Mouse (Mus musculus): ENCODE data around the gene B130006D01Rik. TPM values are rescaled to one million over a fixed set of nuclear protein-coding genes. Genes with fewer than 3 reads are reported as not detected.

B130006D01Rik gene
- total and polyA plus RNA-seq, 2 experiments: 0.10 to 1.0 TPM

- Histone ChIP-seq H3K4me1 (ENCODE audit: control insufficient read depth, insufficient read depth, low read length) (peaks cover 19% of the 10 kb centered on the region), H3K27me3 (ENCODE audit: control insufficient read depth, insufficient read depth, low read length) (no peaks in the 10 kb centered on the region), H3K79me2 (ENCODE audit: control insufficient read depth, insufficient read depth, low read length) (peaks cover 35% of the 10 kb centered on the region), H3K9ac (ENCODE audit: low read depth, low read length) (no peak overlapping the region), H3K27ac (replicated peaks; ENCODE audit: insufficient read depth, low read depth, low read length) (peak overlapping the region; percentile 18; the same call in 1 of the 2 replicates), H3K36me3 (ENCODE audit: control insufficient read depth, insufficient read depth, low read length) (no peaks in the 10 kb centered on the region), H3K4me3 (ENCODE audit: insufficient read depth, low read depth, low read length) (no peak overlapping the region)
- TF ChIP-seq POLR2A (IDR thresholded peaks at IDR 0.05; ENCODE audit: extremely low read depth, insufficient read depth, low read length): no peak
- no peak for TF ChIP-seq CTCF (IDR thresholded peaks at IDR 0.05; ENCODE audit: low read depth, low read length)
- 65% methylated on average over 12 of the region's 12 CpGs for WGBS
- DNase-seq (ENCODE audit: extremely low read depth, low read depth, low spot score): peak; percentile 26
Observed at GRCm38 (mm10) chr11:95728916-95729907, 5.8 kb downstream of the B130006D01Rik start.

DNA sequence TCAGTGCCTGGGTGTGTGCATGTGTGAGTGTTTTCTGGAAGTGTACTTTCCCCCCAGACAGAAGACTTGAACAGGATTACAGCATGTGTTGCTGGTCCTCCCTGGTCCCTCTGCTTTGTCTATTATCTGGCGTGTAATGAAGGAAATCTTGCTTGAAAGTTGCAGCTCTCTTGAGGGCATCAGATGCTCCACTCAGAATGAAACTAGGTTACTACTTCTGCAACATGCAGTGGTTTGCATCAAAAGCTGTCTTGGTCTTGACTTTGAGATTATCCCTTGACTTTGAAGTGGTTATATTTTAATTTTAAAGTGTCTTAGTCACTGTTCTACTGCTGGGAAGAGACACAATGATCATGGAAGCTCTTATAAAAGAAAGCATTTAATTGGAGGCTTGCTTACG lies 11.1 kb downstream of the B130006D01Rik start:
- Histone ChIP-seq H3K9ac (ENCODE audit: low read depth, low read length) (no peak overlapping the region), H3K79me2 (ENCODE audit: control insufficient read depth, insufficient read depth, low read length) (peaks cover 28% of the 10 kb centered on the region), H3K27ac (replicated peaks; ENCODE audit: insufficient read depth, low read depth, low read length) (no peak overlapping the region), H3K27me3 (ENCODE audit: control insufficient read depth, insufficient read depth, low read length) (no peaks in the 10 kb centered on the region), H3K36me3 (ENCODE audit: control insufficient read depth, insufficient read depth, low read length) (no peaks in the 10 kb centered on the region), H3K4me1 (ENCODE audit: control insufficient read depth, insufficient read depth, low read length) (peaks cover 12% of the 10 kb centered on the region), H3K4me3 (ENCODE audit: insufficient read depth, low read depth, low read length) (no peak overlapping the region)
- WGBS: 97% methylated on average over 2 of the region's 2 CpGs
- no peak for DNase-seq (ENCODE audit: extremely low read depth, low read depth, low spot score)
- no peak for TF ChIP-seq CTCF (IDR thresholded peaks at IDR 0.05; ENCODE audit: low read depth, low read length)
- no peak for TF ChIP-seq POLR2A (IDR thresholded peaks at IDR 0.05; ENCODE audit: extremely low read depth, insufficient read depth, low read length)

DNA sequence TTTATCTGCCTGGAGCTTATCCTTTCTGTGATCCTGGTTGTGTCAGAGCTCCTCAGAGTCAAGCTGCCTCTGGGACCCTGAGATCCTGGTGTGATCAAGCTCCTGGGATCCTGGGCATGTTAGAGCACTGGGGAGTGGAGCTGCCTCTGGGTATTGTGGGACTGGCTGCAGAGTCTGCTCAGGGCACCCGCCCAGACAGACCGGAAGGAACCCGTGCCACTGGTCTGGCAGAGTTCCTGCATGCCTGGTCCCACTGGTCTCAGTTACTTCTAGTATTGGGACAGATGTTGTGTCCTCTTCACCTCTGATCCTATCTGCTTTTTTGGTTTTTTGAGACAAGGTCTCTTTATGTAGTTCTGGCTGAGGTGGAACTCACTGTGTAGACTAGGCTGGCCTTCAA lies 14.4 kb downstream of the B130006D01Rik start:
- Histone ChIP-seq H3K4me1 (ENCODE audit: control insufficient read depth, insufficient read depth, low read length) (peaks cover 12% of the 10 kb centered on the region), H3K4me3 (ENCODE audit: insufficient read depth, low read depth, low read length) (no peak overlapping the region), H3K9ac (ENCODE audit: low read depth, low read length) (no peak overlapping the region), H3K27me3 (ENCODE audit: control insufficient read depth, insufficient read depth, low read length) (no peaks in the 10 kb centered on the region), H3K27ac (replicated peaks; ENCODE audit: insufficient read depth, low read depth, low read length) (peak overlapping the region; percentile 0; the same call in 1 of the 2 replicates), H3K36me3 (ENCODE audit: control insufficient read depth, insufficient read depth, low read length) (no peaks in the 10 kb centered on the region), H3K79me2 (ENCODE audit: control insufficient read depth, insufficient read depth, low read length) (peaks cover 34% of the 10 kb centered on the region; the same call in 1 of the 2 replicates)
- TF ChIP-seq CTCF (IDR thresholded peaks at IDR 0.05; ENCODE audit: low read depth, low read length) (no peak), POLR2A (IDR thresholded peaks at IDR 0.05; ENCODE audit: extremely low read depth, insufficient read depth, low read length) (no peak)
- WGBS: 3% methylated on average over 3 of the region's 3 CpGs
- peak; percentile 45 for DNase-seq (ENCODE audit: extremely low read depth, low read depth, low spot score)

GRCm38 (mm10) chr11:95744521-95744920 lies 21.1 kb downstream of the B130006D01Rik start:
- H3K4me1 ChIP-seq (ENCODE audit: control insufficient read depth, insufficient read depth, low read length): peaks cover 12% of the 10 kb centered on the region
- TF ChIP-seq CTCF (IDR thresholded peaks at IDR 0.05; ENCODE audit: low read depth, low read length) (no peak), POLR2A (IDR thresholded peaks at IDR 0.05; ENCODE audit: extremely low read depth, insufficient read depth, low read length) (no peak)
- H3K27ac ChIP-seq (replicated peaks; ENCODE audit: insufficient read depth, low read depth, low read length): no peak overlapping the region
- H3K27me3 ChIP-seq (ENCODE audit: control insufficient read depth, insufficient read depth, low read length): no peaks in the 10 kb centered on the region
- H3K79me2 ChIP-seq (ENCODE audit: control insufficient read depth, insufficient read depth, low read length): peaks cover 36% of the 10 kb centered on the region; the same call in 1 of the 2 replicates
- no peak overlapping the region for H3K9ac ChIP-seq (ENCODE audit: low read depth, low read length)
- peaks cover 2% of the 10 kb centered on the region for H3K36me3 ChIP-seq (ENCODE audit: control insufficient read depth, insufficient read depth, low read length)
- H3K4me3 ChIP-seq (ENCODE audit: insufficient read depth, low read depth, low read length): no peak overlapping the region
- 7% methylated on average over 2 of the region's 2 CpGs for WGBS
- peak; percentile 61 for DNase-seq (ENCODE audit: extremely low read depth, low read depth, low spot score)

GRCm38 (mm10) chr11:95746821-95747220 lies 23.4 kb downstream of the B130006D01Rik start:
- Histone ChIP-seq H3K79me2 (ENCODE audit: control insufficient read depth, insufficient read depth, low read length) (peaks cover 30% of the 10 kb centered on the region; the same call in 1 of the 2 replicates), H3K27ac (replicated peaks; ENCODE audit: insufficient read depth, low read depth, low read length) (no peak overlapping the region), H3K36me3 (ENCODE audit: control insufficient read depth, insufficient read depth, low read length) (peaks cover 11% of the 10 kb centered on the region), H3K27me3 (ENCODE audit: control insufficient read depth, insufficient read depth, low read length) (no peaks in the 10 kb centered on the region), H3K4me3 (ENCODE audit: insufficient read depth, low read depth, low read length) (no peak overlapping the region), H3K4me1 (ENCODE audit: control insufficient read depth, insufficient read depth, low read length) (peaks cover 12% of the 10 kb centered on the region), H3K9ac (ENCODE audit: low read depth, low read length) (no peak overlapping the region)
- DNase-seq (ENCODE audit: extremely low read depth, low read depth, low spot score): no peak
- 87% methylated on average over 4 of the region's 4 CpGs for WGBS
- TF ChIP-seq POLR2A (IDR thresholded peaks at IDR 0.05; ENCODE audit: extremely low read depth, insufficient read depth, low read length) (no peak), CTCF (IDR thresholded peaks at IDR 0.05; ENCODE audit: low read depth, low read length) (no peak)
